11 mouse cellular contexts compared by ENCODE assay signal in the genomic region with DNA sequence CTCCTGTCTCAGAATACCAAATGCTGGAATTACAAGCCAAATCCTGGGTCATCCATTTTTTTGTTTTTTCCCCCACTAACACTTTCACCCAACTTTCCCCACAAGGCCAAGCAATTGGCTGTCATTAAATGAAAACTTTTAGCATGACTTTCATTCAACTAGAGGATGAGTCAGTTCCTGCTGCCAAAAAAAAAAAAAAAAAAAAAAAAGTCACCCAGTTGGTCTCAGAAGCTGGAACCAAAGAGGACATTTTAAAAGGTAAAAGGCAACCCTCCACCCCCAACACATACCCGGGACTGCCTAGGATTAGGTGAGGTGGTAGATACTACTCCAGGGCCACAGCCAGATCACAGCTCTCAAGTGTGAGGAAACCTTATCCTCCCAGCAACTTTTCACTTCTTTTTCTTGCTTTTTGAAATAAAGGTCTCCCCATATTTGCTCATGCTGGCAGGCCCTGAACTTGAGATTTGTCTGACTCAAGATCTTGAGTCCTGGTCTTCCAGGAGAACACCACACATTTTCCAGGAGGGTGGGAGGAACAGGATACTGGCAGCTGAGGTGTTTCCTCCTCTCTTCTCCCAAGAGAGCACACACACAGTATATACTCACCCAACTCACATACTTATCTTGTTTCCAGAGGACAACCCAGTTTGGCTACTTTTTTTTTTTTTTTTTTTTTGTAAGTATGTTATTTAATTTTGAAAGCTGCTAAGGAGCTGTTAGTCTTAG. TPM values are rescaled to one million over a fixed set of nuclear protein-coding genes. Genes with fewer than 3 reads are reported as not detected.
DNase-seq lines count a peak whose midpoint lies in the region; ATAC-seq and TF ChIP-seq lines count a peak whose summit lies in the region.
"Had no signal": no experiment of that assay in that cellular context is flagged by ENCODE, and none has a peak within 500 bp of the region (broad histone marks: within the 10 kb centered on the region; RNA-seq: fewer than 3 reads in every experiment).

No protein-coding gene starts in this region.

- WGBS in forebrain, embryonic 13.5 days: 88% methylated on average over 1 of the region's 1 CpGs
- 78% methylated on average over 1 of the region's 1 CpGs for WGBS in forebrain, embryonic 10.5 days
- 9% methylated on average over 1 of the region's 1 CpGs for WGBS in liver, adult 2 months
- WGBS in heart, embryonic 15.5 days: 15% methylated on average over 1 of the region's 1 CpGs

- no peak for TF ChIP-seq CTCF in liver, adult 2 months (IDR thresholded peaks at IDR 0.05; ENCODE audit: low read depth, low read length)

- no peak overlapping the region for H3ac ChIP-seq in myocyte (ENCODE audit: control insufficient read depth, insufficient read length)

- H3K4me2 ChIP-seq in forebrain, embryonic 13.5 days: peak overlapping the region; percentile 90; the same call in 1 of the 2 replicates
- H3K4me2 ChIP-seq in heart, embryonic 15.5 days: peak overlapping the region; percentile 83
- peak overlapping the region; percentile 83 for H3K4me2 ChIP-seq in myocyte (ENCODE audit: low read depth)
- H3K4me2 ChIP-seq: midbrain, embryonic 13.5 days had no signal

- no peak for TF ChIP-seq POLR2A in liver, adult 2 months (IDR thresholded peaks at IDR 0.05; ENCODE audit: extremely low read depth, insufficient read depth, low read length)
- TF ChIP-seq POLR2A in myocyte (IDR thresholded peaks at IDR 0.05; ENCODE audit: insufficient read length, low read depth): no peak

- no peak overlapping the region for H3K27ac ChIP-seq in forebrain, embryonic 13.5 days
- no peak overlapping the region for H3K27ac ChIP-seq in forebrain, embryonic 10.5 days
- H3K27ac ChIP-seq in liver, adult 2 months (replicated peaks; ENCODE audit: insufficient read depth, low read depth, low read length): peak overlapping the region; percentile 37
- H3K27ac ChIP-seq in heart, embryonic 15.5 days: peak overlapping the region; percentile 97
- H3K27ac ChIP-seq: midbrain, embryonic 13.5 days had no signal

- H3K9me3 ChIP-seq in forebrain, embryonic 13.5 days (replicated peaks): no peaks in the 10 kb centered on the region
- no peaks in the 10 kb centered on the region for H3K9me3 ChIP-seq in forebrain, embryonic 10.5 days
- H3K9me3 ChIP-seq in heart, embryonic 15.5 days (replicated peaks): no peaks in the 10 kb centered on the region
- H3K9me3 ChIP-seq: midbrain, embryonic 13.5 days had no signal

- no peak for DNase-seq in forebrain, embryonic 10.5 days (ENCODE audit: extremely low spot score, low spot score)
- no peak for DNase-seq in liver, adult 2 months (ENCODE audit: extremely low read depth, low read depth, low spot score)
- no peak for DNase-seq in liver
- no peak for DNase-seq in c-Kit-positive CD71-positive TER-119-positive erythroid progenitor cells, embryonic 14.5 days (ENCODE audit: low spot score)
- DNase-seq in embryo, embryonic 9.5 days (ENCODE audit: extremely low spot score): no peak
- DNase-seq: cerebellum, adult 11-12 months; kidney, adult 18-20 months had no signal

- no peaks in the 10 kb centered on the region for H3K36me3 ChIP-seq in forebrain, embryonic 13.5 days (ENCODE audit: poor library complexity, severe bottlenecking)
- H3K36me3 ChIP-seq in forebrain, embryonic 10.5 days (replicated peaks): peaks cover 21% of the 10 kb centered on the region
- no peaks in the 10 kb centered on the region for H3K36me3 ChIP-seq in liver, adult 2 months (ENCODE audit: control insufficient read depth, insufficient read depth, low read length)
- H3K36me3 ChIP-seq in heart, embryonic 15.5 days: 0 out of 2 replicates have a peak, but pooled peaks cover 3% of the 10 kb centered on the region
- H3K36me3 ChIP-seq in myocyte (ENCODE audit: control insufficient read depth, insufficient read depth): no peaks in the 10 kb centered on the region
- H3K36me3 ChIP-seq: midbrain, embryonic 13.5 days had no signal

- H3K4me1 ChIP-seq in forebrain, embryonic 13.5 days: peaks cover 74% of the 10 kb centered on the region
- peaks cover 85% of the 10 kb centered on the region for H3K4me1 ChIP-seq in forebrain, embryonic 10.5 days
- peaks cover 44% of the 10 kb centered on the region for H3K4me1 ChIP-seq in liver, adult 2 months (ENCODE audit: control insufficient read depth, insufficient read depth, low read length)
- peaks cover 82% of the 10 kb centered on the region for H3K4me1 ChIP-seq in heart, embryonic 15.5 days (replicated peaks)

- peaks cover 51% of the 10 kb centered on the region for H3K79me2 ChIP-seq in liver, adult 2 months (ENCODE audit: control insufficient read depth, insufficient read depth, low read length)
- peaks cover 84% of the 10 kb centered on the region for H3K79me2 ChIP-seq in myocyte (ENCODE audit: control insufficient read depth, insufficient read depth)

- H3K9ac ChIP-seq in forebrain, embryonic 13.5 days: no peak overlapping the region
- peak overlapping the region; percentile 49 for H3K9ac ChIP-seq in liver, adult 2 months (ENCODE audit: low read depth, low read length)
- H3K9ac ChIP-seq in heart, embryonic 15.5 days: peak overlapping the region; percentile 23; the same call in 1 of the 2 replicates
- H3K9ac ChIP-seq: midbrain, embryonic 13.5 days had no signal

- no peaks in the 10 kb centered on the region for H3K27me3 ChIP-seq in forebrain, embryonic 13.5 days
- H3K27me3 ChIP-seq in forebrain, embryonic 10.5 days (ENCODE audit: poor library complexity, severe bottlenecking): no peaks in the 10 kb centered on the region
- H3K27me3 ChIP-seq in liver, adult 2 months (ENCODE audit: control insufficient read depth, insufficient read depth, low read length): no peaks in the 10 kb centered on the region
- H3K27me3 ChIP-seq in heart, embryonic 15.5 days: no peaks in the 10 kb centered on the region
- H3K27me3 ChIP-seq in myocyte (ENCODE audit: control insufficient read depth, insufficient read depth, insufficient read length): no peaks in the 10 kb centered on the region
- H3K27me3 ChIP-seq: midbrain, embryonic 13.5 days had no signal

- no peak for ATAC-seq in forebrain, embryonic 13.5 days
- no peak for ATAC-seq in heart, embryonic 15.5 days (replicated peaks; ENCODE audit: insufficient number of reproducible peaks, insufficient read depth, low FRiP score, low read depth)
- ATAC-seq: midbrain, embryonic 13.5 days had no signal

- no peak overlapping the region for H3K4me3 ChIP-seq in forebrain, embryonic 13.5 days
- no peak overlapping the region for H3K4me3 ChIP-seq in forebrain, embryonic 10.5 days
- no peak overlapping the region for H3K4me3 ChIP-seq in liver, adult 2 months (ENCODE audit: insufficient read depth, low read depth, low read length)
- no peak overlapping the region; the same call in 1 of the 2 replicates for H3K4me3 ChIP-seq in heart, embryonic 15.5 days
- H3K4me3 ChIP-seq in myocyte: peak overlapping the region; percentile 56
- H3K4me3 ChIP-seq: midbrain, embryonic 13.5 days had no signal

TF ChIP-seq in myocyte, 11 proteins besides CTCF, POLR2A, EP300 and RAD21:
- TF ChIP-seq MYOD1 (IDR thresholded peaks at IDR 0.05; ENCODE audit: control insufficient read depth in 1 of 3, insufficient read length in 2 of 3, low read depth in 2 of 3) (no peak), TCF12 (IDR thresholded peaks at IDR 0.05; ENCODE audit: insufficient read depth, poor library complexity, severe bottlenecking) (no peak), E2F4 (IDR thresholded peaks at IDR 0.05; ENCODE audit: insufficient read depth) (no peak), POLR2AphosphoS2 (IDR thresholded peaks at IDR 0.05; ENCODE audit: insufficient read length, low read depth) (no peak), MAX (IDR thresholded peaks at IDR 0.05; ENCODE audit: low read depth) (no peak), REST (IDR thresholded peaks at IDR 0.05; ENCODE audit: insufficient read depth, insufficient read length) (no peak), USF1 (IDR thresholded peaks at IDR 0.05; ENCODE audit: low read depth) (no peak), MYOG (IDR thresholded peaks at IDR 0.05; ENCODE audit: control insufficient read depth in 1 of 3, insufficient read depth in 1 of 3, insufficient read length in 2 of 3, low read depth in 2 of 3) (no peak), CEBPB (IDR thresholded peaks at IDR 0.05; ENCODE audit: insufficient read depth, poor library complexity, severe bottlenecking) (no peak), TCF3 (IDR thresholded peaks at IDR 0.05; ENCODE audit: insufficient read length, low read depth) (no peak), SRF (IDR thresholded peaks at IDR 0.05; ENCODE audit: control insufficient read depth, insufficient read length, low read depth) (no peak)

RNA-seq across cellular contexts. Expression of a gene that starts 4.0 kb away (rescaled TPM):
- polyA plus RNA-seq in forebrain, embryonic 13.5 days (2015; fragmentation: Nextera tagmentation; extraction: Ambion mirVana): 114 and 136 TPM in 2 replicates
- polyA plus RNA-seq in forebrain, embryonic 10.5 days (2016; fragmentation: Nextera tagmentation; extraction: Ambion mirVana): 235 and 255 TPM in 2 replicates
- 47.4 and 87.1 TPM in 2 replicates for total RNA-seq in liver, adult 2 months (2014; rRNA removed)
- polyA plus RNA-seq in liver, adult 2 months (2012; rRNA removed): 125 and 145 TPM in 2 replicates
- polyA plus RNA-seq in heart, embryonic 15.5 days (2015; fragmentation: Nextera tagmentation; extraction: Ambion mirVana): 236 and 281 TPM in 2 replicates
- 270 TPM for polyA plus RNA-seq in myocyte (2012; fragmentation: generic; extraction: Trizol)

RNA-seq across cellular contexts. Expression of a gene that starts 23.5 kb away (rescaled TPM):
- polyA plus RNA-seq in forebrain, embryonic 13.5 days (2015; fragmentation: Nextera tagmentation; extraction: Ambion mirVana): 351 and 356 TPM in 2 replicates
- polyA plus RNA-seq in forebrain, embryonic 10.5 days (2016; fragmentation: Nextera tagmentation; extraction: Ambion mirVana): 415 and 425 TPM in 2 replicates
- total RNA-seq in liver, adult 2 months (2014; rRNA removed): 64.8 and 73.2 TPM in 2 replicates
- polyA plus RNA-seq in liver, adult 2 months (2012; rRNA removed): 86.3 and 91.2 TPM in 2 replicates
- polyA plus RNA-seq in heart, embryonic 15.5 days (2015; fragmentation: Nextera tagmentation; extraction: Ambion mirVana): 239 and 261 TPM in 2 replicates
- 335 TPM for polyA plus RNA-seq in myocyte (2012; fragmentation: generic; extraction: Trizol)

RNA-seq across cellular contexts. Expression of a gene that starts 23.7 kb away (rescaled TPM):
- 4.3 and 4.4 TPM in 2 replicates for polyA plus RNA-seq in forebrain, embryonic 13.5 days (2015; fragmentation: Nextera tagmentation; extraction: Ambion mirVana)
- polyA plus RNA-seq in forebrain, embryonic 10.5 days (2016; fragmentation: Nextera tagmentation; extraction: Ambion mirVana): 10.2 and 13.4 TPM in 2 replicates
- 0.18 and 0.54 TPM in 2 replicates for total RNA-seq in liver, adult 2 months (2014; rRNA removed)
- polyA plus RNA-seq in liver, adult 2 months (2012; rRNA removed): 1.2 and 1.5 TPM in 2 replicates
- 2.8 and 7.6 TPM in 2 replicates for polyA plus RNA-seq in heart, embryonic 15.5 days (2015; fragmentation: Nextera tagmentation; extraction: Ambion mirVana)
- polyA plus RNA-seq in myocyte (2012; fragmentation: generic; extraction: Trizol): 0.18 TPM

Comparison
In these comparisons a context has a peak if more than half of its experiments do, and no peak if none do; other contexts are left out.
1. H3K27ac ChIP-seq: peak in liver, adult 2 months (single experiment) and heart, embryonic 15.5 days (single experiment); none in forebrain, embryonic 13.5 days (single experiment) and forebrain, embryonic 10.5 days (single experiment).
2. Peak in every context shown above with its lines, with median percentiles within 50 percentile points of each other: H3K4me2 ChIP-seq.